ENCODE assay signal across 16 mouse cellular contexts in genomic region chr10:25061402-25062055, GRCm38 (mm10).
DNase-seq lines count a peak whose midpoint lies in the region; ATAC-seq and TF ChIP-seq lines count a peak whose summit lies in the region.
"Had no signal": no experiment of that assay in that cellular context is flagged by ENCODE, and none has a peak within 500 bp of the region (broad histone marks: within the 10 kb centered on the region; RNA-seq: fewer than 3 reads in every experiment).

No protein-coding gene starts in this region.

- H3K27ac ChIP-seq in embryonic facial prominence, embryonic 14.5 days (replicated peaks; ENCODE audit: low read depth, low read length) = no peak overlapping the region
- no peak overlapping the region for H3K27ac ChIP-seq in embryonic facial prominence, embryonic 10.5 days (replicated peaks)
- no peak overlapping the region for H3K27ac ChIP-seq in lung, embryonic 14.5 days (ENCODE audit: low read depth)
- no peak overlapping the region for H3K27ac ChIP-seq in midbrain, embryonic 16.5 days (ENCODE audit: low read length)
- H3K27ac ChIP-seq: embryonic facial prominence, embryonic 12.5 days; forebrain, embryonic 13.5 days; hindbrain, embryonic 15.5 days; left cerebral cortex, adult 2 months had no signal

- no peak overlapping the region for H3K9ac ChIP-seq in embryonic facial prominence, embryonic 14.5 days (ENCODE audit: low read depth, low read length)
- no peak overlapping the region for H3K9ac ChIP-seq in lung, embryonic 14.5 days
- H3K9ac ChIP-seq in midbrain, embryonic 16.5 days (ENCODE audit: low read depth, low read length) = no peak overlapping the region
- H3K9ac ChIP-seq: embryonic facial prominence, embryonic 12.5 days; forebrain, embryonic 13.5 days; hindbrain, embryonic 15.5 days had no signal

- no peak overlapping the region for H3K4me3 ChIP-seq in embryonic facial prominence, embryonic 14.5 days (ENCODE audit: low read depth, low read length)
- H3K4me3 ChIP-seq in embryonic facial prominence, embryonic 10.5 days = no peak overlapping the region
- no peak overlapping the region for H3K4me3 ChIP-seq in lung, embryonic 14.5 days (ENCODE audit: low read depth, low read length)
- H3K4me3 ChIP-seq in lung, adult 2 months (replicated peaks; ENCODE audit: extremely low read depth, low read depth, low read length) = no peak overlapping the region
- no peak overlapping the region for H3K4me3 ChIP-seq in midbrain, embryonic 16.5 days (ENCODE audit: low read depth, low read length)
- H3K4me3 ChIP-seq: embryonic facial prominence, embryonic 12.5 days; forebrain, embryonic 13.5 days; hindbrain, embryonic 15.5 days; left cerebral cortex, adult 2 months; megakaryocyte, embryonic 14.5 days had no signal

- ATAC-seq in embryonic facial prominence, embryonic 14.5 days (ENCODE audit: low read depth) = no peak
- ATAC-seq in lung, embryonic 14.5 days (ENCODE audit: insufficient read depth) = peak; percentile 73; the same call in 1 of the 2 replicates
- no peak for ATAC-seq in midbrain, embryonic 16.5 days
- ATAC-seq: forebrain, embryonic 13.5 days had no signal

- H3K4me2 ChIP-seq in embryonic facial prominence, embryonic 14.5 days (ENCODE audit: low read depth, low read length) = no peak overlapping the region
- H3K4me2 ChIP-seq in lung, embryonic 14.5 days = no peak overlapping the region
- no peak overlapping the region for H3K4me2 ChIP-seq in midbrain, embryonic 16.5 days (ENCODE audit: low read length)
- H3K4me2 ChIP-seq: embryonic facial prominence, embryonic 12.5 days; forebrain, embryonic 13.5 days; hindbrain, embryonic 15.5 days; liver, embryonic 11.5 days had no signal

- H3K27me3 ChIP-seq in embryonic facial prominence, embryonic 14.5 days (replicated peaks; ENCODE audit: control insufficient read depth, insufficient read depth, low read length) = no peaks in the 10 kb centered on the region
- H3K27me3 ChIP-seq in embryonic facial prominence, embryonic 10.5 days (replicated peaks; ENCODE audit: low read depth, poor library complexity, severe bottlenecking) = no peaks in the 10 kb centered on the region
- H3K27me3 ChIP-seq in lung, embryonic 14.5 days (ENCODE audit: insufficient read depth, low read length) = no peaks in the 10 kb centered on the region
- H3K27me3 ChIP-seq in midbrain, embryonic 16.5 days (ENCODE audit: control insufficient read depth, insufficient read depth, low read depth, low read length) = no peaks in the 10 kb centered on the region
- H3K27me3 ChIP-seq: embryonic facial prominence, embryonic 12.5 days; forebrain, embryonic 13.5 days; hindbrain, embryonic 15.5 days; megakaryocyte, embryonic 14.5 days had no signal

- H3K36me3 ChIP-seq in embryonic facial prominence, embryonic 14.5 days (ENCODE audit: control insufficient read depth, insufficient read depth, low read length) = no peaks in the 10 kb centered on the region
- no peaks in the 10 kb centered on the region for H3K36me3 ChIP-seq in embryonic facial prominence, embryonic 10.5 days (replicated peaks)
- H3K36me3 ChIP-seq in lung, embryonic 14.5 days (ENCODE audit: insufficient read depth) = no peaks in the 10 kb centered on the region
- no peaks in the 10 kb centered on the region for H3K36me3 ChIP-seq in midbrain, embryonic 16.5 days (ENCODE audit: control insufficient read depth, insufficient read depth, low read length)
- H3K36me3 ChIP-seq: embryonic facial prominence, embryonic 12.5 days; hindbrain, embryonic 15.5 days had no signal

- H3K9me3 ChIP-seq in embryonic facial prominence, embryonic 14.5 days (ENCODE audit: control insufficient read depth, low read length) = no peaks in the 10 kb centered on the region
- no peaks in the 10 kb centered on the region for H3K9me3 ChIP-seq in embryonic facial prominence, embryonic 10.5 days
- no peaks in the 10 kb centered on the region for H3K9me3 ChIP-seq in lung, embryonic 14.5 days (ENCODE audit: low read depth, low read length)
- H3K9me3 ChIP-seq in midbrain, embryonic 16.5 days (replicated peaks; ENCODE audit: control insufficient read depth, low read length, poor library complexity, severe bottlenecking) = no peaks in the 10 kb centered on the region
- H3K9me3 ChIP-seq: embryonic facial prominence, embryonic 12.5 days; forebrain, embryonic 13.5 days; hindbrain, embryonic 15.5 days had no signal

- no peak for TF ChIP-seq POLR2A in lung, adult 2 months (IDR thresholded peaks at IDR 0.05; ENCODE audit: borderline replicate concordance, extremely low read depth, low read depth, low read length)

- no peaks in the 10 kb centered on the region for H3K4me1 ChIP-seq in embryonic facial prominence, embryonic 14.5 days (ENCODE audit: control insufficient read depth, insufficient read depth, low read length)
- H3K4me1 ChIP-seq in embryonic facial prominence, embryonic 10.5 days = peaks cover 11% of the 10 kb centered on the region
- H3K4me1 ChIP-seq in lung, embryonic 14.5 days (ENCODE audit: insufficient read depth) = peaks cover 6% of the 10 kb centered on the region
- H3K4me1 ChIP-seq in lung, adult 2 months (ENCODE audit: control insufficient read depth, insufficient read depth, low read length) = peaks cover 5% of the 10 kb centered on the region
- no peaks in the 10 kb centered on the region for H3K4me1 ChIP-seq in midbrain, embryonic 16.5 days (ENCODE audit: control insufficient read depth, insufficient read depth, low read length)
- H3K4me1 ChIP-seq: forebrain, embryonic 13.5 days; hindbrain, embryonic 15.5 days; megakaryocyte, embryonic 14.5 days had no signal

- 42% methylated on average over 13 of the region's 13 CpGs for WGBS in embryonic facial prominence, embryonic 14.5 days
- 50% methylated on average over 13 of the region's 13 CpGs for WGBS in embryonic facial prominence, embryonic 10.5 days
- WGBS in lung, embryonic 14.5 days = 10% methylated on average over 13 of the region's 13 CpGs
- 20% methylated on average over 13 of the region's 13 CpGs for WGBS in lung, adult 2 months
- WGBS in midbrain, embryonic 16.5 days = 64% methylated on average over 13 of the region's 13 CpGs

- DNase-seq in embryonic facial prominence, embryonic 14.5 days (ENCODE audit: low spot score) = peak; percentile 45
- DNase-seq in embryonic facial prominence, embryonic 10.5 days (ENCODE audit: low spot score) = no peak
- DNase-seq in lung, embryonic 14.5 days = peak; percentile 60
- no peak for DNase-seq in lung, adult 2 months
- DNase-seq in embryo, embryonic 11 days = peak; percentile 48
- DNase-seq in lung, postnatal 25 days (ENCODE audit: low spot score) = peak; percentile 18
- no peak for DNase-seq in adrenal gland, postnatal 25 days
- DNase-seq: gastrocnemius, postnatal 10 days; right cerebral cortex, adult 18-20 months had no signal

- no peak for TF ChIP-seq CTCF in lung, embryonic 14.5 days (IDR thresholded peaks at IDR 0.05; ENCODE audit: low read depth)
- TF ChIP-seq CTCF in lung, adult 2 months (IDR thresholded peaks at IDR 0.05; ENCODE audit: insufficient read depth, low read length) = no peak

Comparison
In these comparisons a context has a peak if more than half of its experiments do, and no peak if none do; other contexts are left out.
1. DNase-seq: peak in embryonic facial prominence, embryonic 14.5 days (single experiment), lung, embryonic 14.5 days (single experiment), embryo, embryonic 11 days (single experiment) and lung, postnatal 25 days (single experiment); none in embryonic facial prominence, embryonic 10.5 days (single experiment), lung, adult 2 months (single experiment) and adrenal gland, postnatal 25 days (single experiment).